Mouse (Mus musculus) forebrain, embryonic 14.5 days (tissue): ENCODE data around the gene Rtbdn. TPM values are rescaled to one million over a fixed set of nuclear protein-coding genes. Genes with fewer than 3 reads are reported as not detected.

Experiments used
- ATAC-seq: fragments of 200-750 bp; cut with Nextera tagmentation; 2 replicates; pipeline ENCODE4 v1.8.0; 2017; ENCODE audit warnings: mild to moderate bottlenecking, moderate library complexity
- DNase-seq: peaks from one replicate; pipeline ENCODE4 v3.0.0-alpha.2; 2015; ENCODE audit warnings: low spot score
- H3K27ac ChIP-seq: fragments of 300-500 bp; sonication (generic); 2 replicates; pipeline ENCODE4 v1.5.1; 2014; ENCODE audit warnings: low read depth, mild to moderate bottlenecking, control low read depth, low read length, moderate library complexity
- H3K27me3 ChIP-seq: fragments of 300-500 bp; sonication (generic); replicated peaks from 2 replicates; pipeline ENCODE4 v1.6.1; 2014; ENCODE audit warnings: low read length, control low read depth, mixed read lengths; ENCODE audit not compliant: control insufficient read depth, insufficient read depth
- H3K36me3 ChIP-seq: fragments of 300-500 bp; sonication (generic); 2 replicates; pipeline ENCODE4 v1.6.1; 2014; ENCODE audit warnings: low read length, control low read depth; ENCODE audit not compliant: control insufficient read depth, insufficient read depth
- H3K4me1 ChIP-seq: fragments of 300-500 bp; sonication (generic); 2 replicates; pipeline ENCODE4 v1.6.1; 2014; ENCODE audit warnings: antibody characterized with exemption, low read length, control low read depth; ENCODE audit not compliant: control insufficient read depth, insufficient read depth
- H3K4me2 ChIP-seq: fragments of 300-500 bp; sonication (generic); 2 replicates; pipeline ENCODE4 v1.6.1; 2014; ENCODE audit warnings: mild to moderate bottlenecking, control low read depth, low read length
- H3K4me3 ChIP-seq: fragments of 300-500 bp; sonication (generic); 2 replicates; pipeline ENCODE4 v1.5.1; 2014; ENCODE audit warnings: low read depth, low read length, control low read depth
- H3K9ac ChIP-seq: fragments of 300-500 bp; sonication (generic); 2 replicates; pipeline ENCODE4 v1.6.1; 2014; ENCODE audit warnings: mild to moderate bottlenecking, low read length, control low read depth, moderate library complexity
- H3K9me3 ChIP-seq: fragments of 300-500 bp; sonication (generic); replicated peaks from 2 replicates; pipeline ENCODE4 v1.6.1; 2016; ENCODE audit warnings: low read length, control low read depth, mixed read lengths; ENCODE audit not compliant: control insufficient read depth
- WGBS: fragments of 180-500 bp; shearing (Covaris S2); extraction: QIAGEN DNeasy Blood & Tissue Kit; methylation state at CpG from one replicate; pipeline ENCODE4 v1.1.7; 2014; 5-methylcytosine and 5-hydroxymethylcytosine counted together
- microRNA-seq: library from miRNA; unstranded; fragments of <30 nt; microRNA quantifications from one replicate; pipeline ENCODE4, GENCODE M21; 2016
- polyA plus RNA-seq: library from polyadenylated mRNA; unstranded; fragments of >200 nt; fragmentation: Nextera tagmentation; extraction: Ambion mirVana; gene quantifications from 2 replicates; pipeline ENCODE4 v1.2.1, GENCODE M21; 2014

Gene Rtbdn
- polyA plus RNA-seq, 1 experiment from 2014 or later: 0.47 TPM

- Histone ChIP-seq H3K27ac (no peak overlapping the region), H3K4me2 (no peak overlapping the region), H3K4me1 (peaks cover 8% of the 10 kb centered on the region), H3K27me3 (0 out of 2 replicates have a peak, but pooled peaks cover 3% of the 10 kb centered on the region), H3K9me3 (no peaks in the 10 kb centered on the region), H3K4me3 (no peak overlapping the region), H3K9ac (no peak overlapping the region), H3K36me3 (no peaks in the 10 kb centered on the region)
- 94% methylated on average over 9 of the region's 9 CpGs for WGBS
- no peak for ATAC-seq
- no peak for DNase-seq
Measured at GRCm38 (mm10) chr8:84994375-84994774, 47.6 kb downstream of the Rtbdn start.

GRCm38 (mm10) chr8:84995680-84996079 is 48.9 kb downstream of the Rtbdn start:
- ATAC-seq: peak; percentile 15; the same call in 1 of the 2 replicates

GRCm38 (mm10) chr8:84996978-84997377 is 50.2 kb downstream of the Rtbdn start:
- H3K4me2 ChIP-seq: no peak overlapping the region
- no peak overlapping the region for H3K4me3 ChIP-seq
- DNase-seq (no peak), ATAC-seq (no peak)
- no peak overlapping the region for H3K27ac ChIP-seq
- no peaks in the 10 kb centered on the region for H3K4me1 ChIP-seq
- H3K9me3 ChIP-seq: no peaks in the 10 kb centered on the region
- peak overlapping the region; percentile 41; the same call in 1 of the 2 replicates for H3K9ac ChIP-seq
- WGBS: 72% methylated on average over 5 of the region's 5 CpGs
- H3K36me3 ChIP-seq: no peaks in the 10 kb centered on the region
- 0 out of 2 replicates have a peak, but pooled peaks cover 3% of the 10 kb centered on the region for H3K27me3 ChIP-seq

More at GRCm38 (mm10) chr8:84995680-84996079, 48.9 kb downstream of the Rtbdn start:
- Histone ChIP-seq H3K4me3 (no peak overlapping the region), H3K27me3 (0 out of 2 replicates have a peak, but pooled peaks cover 3% of the 10 kb centered on the region), H3K9me3 (no peaks in the 10 kb centered on the region), H3K27ac (no peak overlapping the region), H3K36me3 (no peaks in the 10 kb centered on the region), H3K4me1 (peaks cover 5% of the 10 kb centered on the region), H3K9ac (peak overlapping the region; percentile 35; the same call in 1 of the 2 replicates), H3K4me2 (0 out of 2 replicates have a peak overlapping the region, but pooled peaks have one; percentile 3)
- WGBS: 24% methylated on average over 25 of the region's 25 CpGs
- DNase-seq: no peak

- H3K9ac ChIP-seq: peak overlapping the region; percentile 41
Measured at GRCm38 (mm10) chr8:84997649-84998295, 51.0 kb downstream of the Rtbdn start.

More at GRCm38 (mm10) chr8:84997649-84998295, 51.0 kb downstream of the Rtbdn start:
- H3K27ac ChIP-seq: no peak overlapping the region
- no peaks in the 10 kb centered on the region for H3K4me1 ChIP-seq
- H3K4me2 ChIP-seq: peak overlapping the region; percentile 31
- no peaks in the 10 kb centered on the region for H3K36me3 ChIP-seq
- no peak overlapping the region for H3K4me3 ChIP-seq
- DNase-seq (peak; percentile 95), ATAC-seq (peak; percentile 90)
- H3K27me3 ChIP-seq: 0 out of 2 replicates have a peak, but pooled peaks cover 3% of the 10 kb centered on the region
- no peaks in the 10 kb centered on the region for H3K9me3 ChIP-seq
- WGBS: under 1% methylated on average over 19 of the region's 19 CpGs

Small RNAs within 50 kb of the gene (microRNA-seq; reads per million reads assigned to microRNA genes)
- not detected for gene Gm24197

Other genes with a start within 250 kb of the Rtbdn start
- gene Lyl1, start 245.5 kb upstream of the Rtbdn start, polyA plus RNA-seq: 2.9 and 3.8 TPM in 2 replicates
- gene G430095P16Rik, start 224.0 kb upstream of the Rtbdn start, polyA plus RNA-seq: 1.5 and 1.7 TPM in 2 replicates
- 237 and 318 TPM in 2 replicates for gene Nfix, start 146.6 kb upstream of the Rtbdn start, polyA plus RNA-seq
- 8.6 and 9.4 TPM in 2 replicates for gene Dand5, start 124.2 kb upstream of the Rtbdn start, polyA plus RNA-seq
- 35.2 and 41.3 TPM in 2 replicates for gene Gadd45gip1, start 115.5 kb upstream of the Rtbdn start, polyA plus RNA-seq
- gene Rad23a, start 106.3 kb upstream of the Rtbdn start, polyA plus RNA-seq: 87.3 and 88.1 TPM in 2 replicates
- gene Calr, start 100.1 kb upstream of the Rtbdn start, polyA plus RNA-seq: 514 and 606 TPM in 2 replicates
- 92.3 and 102 TPM in 2 replicates for gene Farsa, start 90.0 kb upstream of the Rtbdn start, polyA plus RNA-seq
- 58.0 and 71.5 TPM in 2 replicates for gene Syce2, start 74.9 kb upstream of the Rtbdn start, polyA plus RNA-seq
- gene Gcdh, start 53.1 kb upstream of the Rtbdn start, polyA plus RNA-seq: 27.1 and 30.0 TPM in 2 replicates
- 0.74 and 0.99 TPM in 2 replicates for gene Klf1, start 45.1 kb upstream of the Rtbdn start, polyA plus RNA-seq
- 4.8 and 5.5 TPM in 2 replicates for gene Dnase2a, start 38.4 kb upstream of the Rtbdn start, polyA plus RNA-seq
- gene Mast1, start 9.6 kb upstream of the Rtbdn start, polyA plus RNA-seq: 24.5 and 40.2 TPM in 2 replicates
- gene Gm49661, start 22.4 kb downstream of the Rtbdn start, polyA plus RNA-seq: not detected in 2 replicates
- gene Prdx2, start 22.6 kb downstream of the Rtbdn start, polyA plus RNA-seq: 1,735 and 2,101 TPM in 2 replicates
- gene Rnaseh2a, start 22.8 kb downstream of the Rtbdn start, polyA plus RNA-seq: 93.3 and 111 TPM in 2 replicates
- 5.0 and 6.5 TPM in 2 replicates for gene Junb, start 31.7 kb downstream of the Rtbdn start, polyA plus RNA-seq
- 13.0 and 20.3 TPM in 2 replicates for gene Hook2, start 43.6 kb downstream of the Rtbdn start, polyA plus RNA-seq
- not detected in 2 replicates for gene Best2, start 67.5 kb downstream of the Rtbdn start, polyA plus RNA-seq
- 166 and 178 TPM in 2 replicates for gene Asna1, start 78.3 kb downstream of the Rtbdn start, polyA plus RNA-seq
- gene Trir, start 79.8 kb downstream of the Rtbdn start, polyA plus RNA-seq: 166 and 169 TPM in 2 replicates
- 27.8 and 36.8 TPM in 2 replicates for gene Tnpo2, start 89.9 kb downstream of the Rtbdn start, polyA plus RNA-seq
- gene Fbxw9, start 113.1 kb downstream of the Rtbdn start, polyA plus RNA-seq: 46.5 and 56.2 TPM in 2 replicates
- gene Gm5741, start 121.0 kb downstream of the Rtbdn start, polyA plus RNA-seq: 0.88 TPM in 1 of 2 replicates, not detected in the other
- gene Dhps, start 124.8 kb downstream of the Rtbdn start, polyA plus RNA-seq: 83.4 and 85.3 TPM in 2 replicates
- gene Wdr83os, start 133.7 kb downstream of the Rtbdn start, polyA plus RNA-seq: 147 and 170 TPM in 2 replicates
- 49.7 and 50.1 TPM in 2 replicates for gene Wdr83, start 134.3 kb downstream of the Rtbdn start, polyA plus RNA-seq
- 10.8 and 14.5 TPM in 2 replicates for gene Man2b1, start 136.3 kb downstream of the Rtbdn start, polyA plus RNA-seq
- 1.7 and 2.7 TPM in 2 replicates for gene Zfp791, start 176.1 kb downstream of the Rtbdn start, polyA plus RNA-seq
- gene Cks1brt, start 204.9 kb downstream of the Rtbdn start, polyA plus RNA-seq: not detected in 2 replicates